ENCODE assay signal across 20 mouse cellular contexts in genomic region chr13:75789061-75789834, GRCm38 (mm10). TPM values are rescaled to one million over a fixed set of nuclear protein-coding genes. Genes with fewer than 3 reads are reported as not detected.
DNase-seq lines count a peak whose midpoint lies in the region; ATAC-seq and TF ChIP-seq lines count a peak whose summit lies in the region.
"Had no signal": no experiment of that assay in that cellular context is flagged by ENCODE, and none has a peak within 500 bp of the region (broad histone marks: within the 10 kb centered on the region; RNA-seq: fewer than 3 reads in every experiment).

No protein-coding gene starts in this region.

- peak overlapping the region; percentile 98 for H3K27ac ChIP-seq in bone marrow macrophage, adult 2 months (ENCODE audit: insufficient read depth, low read depth, low read length)
- H3K27ac ChIP-seq: forebrain, embryonic 13.5 days; liver, embryonic 13.5 days had no signal

- DNase-seq in 3134 (ENCODE audit: extremely low read depth, insufficient read length, low spot score) (peak; percentile 22), 416B (ENCODE audit: low read depth) (peak; percentile 77)
- no peak for DNase-seq in layer of hippocampus, adult 11-12 months (ENCODE audit: low spot score)
- DNase-seq in embryo, embryonic 9.5 days (ENCODE audit: extremely low spot score) = no peak
- no peak for DNase-seq in gastrocnemius, adult 18-20 months (ENCODE audit: low spot score)
- DNase-seq in layer of hippocampus, adult 18-20 months (ENCODE audit: low spot score in 2 of 2) = no peak
- DNase-seq: adrenal gland, postnatal 10 days; cerebellum, adult 11-12 months; cerebellum, postnatal 25 days; gastrocnemius, postnatal 25 days; kidney, adult 8-10 months; kidney, postnatal 14 days; liver, embryonic 13.5 days; right cerebral cortex, adult 18-20 months; thymus, postnatal 36 days had no signal

- no peak overlapping the region for H3K4me3 ChIP-seq in bone marrow macrophage, adult 2 months (ENCODE audit: insufficient read depth, low read length)
- H3K4me3 ChIP-seq: forebrain, embryonic 13.5 days; liver, embryonic 13.5 days had no signal

- ATAC-seq in megakaryocyte progenitor cell, adult 5-6 weeks (replicated peaks; ENCODE audit: poor library complexity) = peak; percentile 36
- ATAC-seq: CD4-positive, CD25-positive, alpha-beta regulatory T cell, adult 4 months; forebrain, embryonic 13.5 days; midbrain, embryonic 16.5 days had no signal

- peaks cover 70% of the 10 kb centered on the region for H3K4me1 ChIP-seq in bone marrow macrophage, adult 2 months (ENCODE audit: control insufficient read depth, insufficient read depth, low read length)
- H3K4me1 ChIP-seq: forebrain, embryonic 13.5 days had no signal

- no peak for TF ChIP-seq CTCF in bone marrow macrophage, adult 2 months (IDR thresholded peaks at IDR 0.05; ENCODE audit: low read depth, low read length)

- TF ChIP-seq POLR2A in bone marrow macrophage, adult 2 months (IDR thresholded peaks at IDR 0.05; ENCODE audit: borderline replicate concordance, low read depth, low read length) = no peak

RNA-seq across cellular contexts. Expression of gene Glrx, which starts 50.4 kb away (rescaled TPM):
- 112 and 121 TPM in 2 replicates for polyA plus RNA-seq in bone marrow macrophage, adult 2 months (2012; ENCODE audit: insufficient read depth, insufficient read length, missing spikeins)
- total RNA-seq in megakaryocyte progenitor cell, adult 5-6 weeks (2015) = 225 and 237 TPM in 2 replicates
- total RNA-seq in megakaryocyte progenitor cell, adult 5-6 weeks (2017) = 116 and 123 TPM in 2 replicates
- 10 to 100 TPM; 29.0 to 31.2 TPM for total RNA-seq in gastrocnemius, adult 18-20 months (2021)
- 10 to 100 TPM; 42.9 to 43.3 TPM for total RNA-seq in layer of hippocampus, adult 18-20 months (2021)

Comparison
In these comparisons a context has a peak if more than half of its experiments do, and no peak if none do; other contexts are left out.
1. DNase-seq: peak in 3134 (single experiment) and 416B (single experiment); none in layer of hippocampus, adult 11-12 months (single experiment), embryo, embryonic 9.5 days (single experiment), gastrocnemius, adult 18-20 months (single experiment) and layer of hippocampus, adult 18-20 months (0 of 2).